Mouse (Mus musculus) CH12.LX (cell line): ENCODE measurements around the gene Gdf15. TPM values are rescaled to one million over a fixed set of nuclear protein-coding genes. Genes with fewer than 3 reads are reported as not detected.

Experiments
- DNase-seq: peaks from one replicate; pipeline ENCODE4 v3.0.0-alpha.2; 2013; ENCODE audit errors: extremely low read depth
- H3K27ac ChIP-seq: 2 replicates; pipeline ENCODE4 v1.5.1; 2012; ENCODE audit warnings: low read depth, mild to moderate bottlenecking, control low read depth, moderate library complexity; ENCODE audit not compliant: insufficient read depth
- H3K27me3 ChIP-seq: replicated peaks from 2 replicates; pipeline ENCODE3; 2012; ENCODE audit warnings: inconsistent platforms
- H3K36me3 ChIP-seq, 2 experiments: replicated peaks in 1 of 2; 2 replicates each; pipeline versions ENCODE3 to v1.6.1; 2012; ENCODE audit warnings: inconsistent platforms in 1 of 2, low read length in 1 of 2, mild to moderate bottlenecking in 1 of 2, mixed read lengths in 1 of 2, moderate library complexity in 1 of 2; ENCODE audit not compliant: control insufficient read depth in 1 of 2, insufficient read depth in 1 of 2
- H3K4me1 ChIP-seq, 2 experiments: 2 replicates each; pipeline ENCODE4 v1.6.1; 2012; ENCODE audit warnings: inconsistent platforms in 1 of 2, moderate library complexity in 1 of 2; ENCODE audit not compliant: insufficient read depth in 2 of 2, control insufficient read depth in 1 of 2
- H3K4me2 ChIP-seq: 2 replicates; pipeline ENCODE4 v1.6.1; 2012; ENCODE audit warnings: low read depth, mild to moderate bottlenecking, control low read depth; ENCODE audit not compliant: poor library complexity, insufficient read depth, severe bottlenecking
- H3K4me3 ChIP-seq, 3 experiments: fragments of 150-350 bp in 1 of 3; sonication (generic) in 1 of 3; replicated peaks in 1 of 3; 2 replicates each; pipeline versions ENCODE3 to v1.5.1; 2011 to 2012; ENCODE audit warnings: low read depth in 2 of 3, low read length in 2 of 3, mild to moderate bottlenecking in 2 of 3, moderate library complexity in 2 of 3, control low read depth in 1 of 3, improper control_type of control experiment in 1 of 3, inconsistent platforms in 1 of 3, mixed read lengths in 1 of 3; ENCODE audit not compliant: poor library complexity in 1 of 3
- H3K79me2 ChIP-seq: replicated peaks from 2 replicates; pipeline ENCODE4 v1.6.1; 2012; ENCODE audit warnings: mild to moderate bottlenecking, moderate library complexity; ENCODE audit not compliant: control insufficient read depth, poor library complexity, insufficient read depth, severe bottlenecking; ENCODE audit errors: extremely low read depth
- H3K9ac ChIP-seq: 2 replicates; pipeline ENCODE4 v1.6.1; 2012; ENCODE audit warnings: low read depth, mild to moderate bottlenecking, control low read depth, moderate library complexity; ENCODE audit not compliant: insufficient read depth
- H3K9me3 ChIP-seq: replicated peaks from 2 replicates; pipeline ENCODE3; 2012; ENCODE audit warnings: low read length, inconsistent platforms, mixed read lengths
- BHLHE40 ChIP-seq: IDR thresholded peaks from 2 replicates; pipeline ENCODE4 v1.6.1; 2011; ENCODE audit warnings: mild to moderate bottlenecking, low read depth, low read length, improper control_type of control experiment
- CTCF ChIP-seq, 2 experiments: IDR thresholded peaks in 1 of 2; conservative IDR thresholded peaks in 1 of 2; 2 replicates each; pipeline ENCODE4 v1.5.1; 2011 to 2012; ENCODE audit warnings: low read depth in 2 of 2, low read length in 2 of 2, improper control_type of control experiment in 1 of 2, inconsistent platforms in 1 of 2, mild to moderate bottlenecking in 1 of 2, moderate library complexity in 1 of 2
- ETS1 ChIP-seq: conservative IDR thresholded peaks from 2 replicates; pipeline ENCODE4 v1.6.1; 2012; ENCODE audit warnings: low read depth, mild to moderate bottlenecking, inconsistent platforms, low read length, improper control_type of control experiment, moderate library complexity
- HCFC1 ChIP-seq: IDR thresholded peaks from 2 replicates; pipeline ENCODE4 v1.6.1; 2012; ENCODE audit warnings: low read depth, mild to moderate bottlenecking, inconsistent platforms, low read length, improper control_type of control experiment
- JUND ChIP-seq: conservative IDR thresholded peaks from 2 replicates; pipeline ENCODE4 v1.6.1; 2011; ENCODE audit warnings: low read depth, low read length, improper control_type of control experiment
- MAZ ChIP-seq: IDR thresholded peaks from 2 replicates; pipeline ENCODE4 v1.6.1; 2012; ENCODE audit warnings: low read depth, mild to moderate bottlenecking, inconsistent platforms, low read length, improper control_type of control experiment, moderate library complexity
- MEF2A ChIP-seq: IDR thresholded peaks from 2 replicates; pipeline ENCODE4 v1.6.1; 2014; ENCODE audit warnings: low read depth, mild to moderate bottlenecking, inconsistent platforms, low read length, improper control_type of control experiment, borderline replicate concordance
- MXI1 ChIP-seq: IDR thresholded peaks from 2 replicates; pipeline ENCODE4 v1.6.1; 2011; ENCODE audit warnings: mild to moderate bottlenecking, low read depth, low read length, improper control_type of control experiment
- MYC ChIP-seq: IDR thresholded peaks from 2 replicates; pipeline ENCODE4 v1.6.1; 2011; ENCODE audit warnings: low read depth, mild to moderate bottlenecking, improper control_type of control experiment, low read length
- POLR2A ChIP-seq: IDR thresholded peaks from 2 replicates; pipeline ENCODE4 v1.6.1; 2011; ENCODE audit warnings: low read depth, mild to moderate bottlenecking, improper control_type of control experiment, low read length
- POLR2AphosphoS2 ChIP-seq: IDR thresholded peaks from 2 replicates; pipeline ENCODE4 v1.6.1; 2011; ENCODE audit warnings: low read depth, low read length, improper control_type of control experiment
- RAD21 ChIP-seq: IDR thresholded peaks from 2 replicates; pipeline ENCODE4 v1.6.1; 2011; ENCODE audit warnings: low read depth, mild to moderate bottlenecking, low read length, improper control_type of control experiment, moderate library complexity
- RCOR1 ChIP-seq: conservative IDR thresholded peaks from 2 replicates; pipeline ENCODE4 v1.6.1; 2012; ENCODE audit warnings: low read depth, mild to moderate bottlenecking, inconsistent platforms, low read length, improper control_type of control experiment
- SIN3A ChIP-seq: IDR thresholded peaks from 2 replicates; pipeline ENCODE4 v1.6.1; 2012; ENCODE audit warnings: low read length, improper control_type of control experiment, inconsistent platforms
- SMC3 ChIP-seq: IDR thresholded peaks from 2 replicates; pipeline ENCODE4 v1.6.1; 2011; ENCODE audit warnings: low read depth, low read length, improper control_type of control experiment
- TCF12 ChIP-seq: IDR thresholded peaks from 2 replicates; pipeline ENCODE4 v1.6.1; 2014; ENCODE audit warnings: low read depth, mild to moderate bottlenecking, inconsistent platforms, low read length, improper control_type of control experiment
- ZC3H11A ChIP-seq: IDR thresholded peaks from 2 replicates; pipeline ENCODE4 v1.6.1; 2012; ENCODE audit warnings: low read depth, mild to moderate bottlenecking, inconsistent platforms, low read length, improper control_type of control experiment
- dilution Hi-C: fragments of 300-500 bp; cut with MboI; formaldehyde crosslinking; loops from 2 replicates; pipeline ENCODE4 v1.14.3; 2020; ENCODE audit warnings: low sequenced_read_pairs; ENCODE audit not compliant: extremely low pct_unique_long_range_greater_than_20kb, extremely low pct_ligation_motif_present
- in situ Hi-C: fragments of 300-500 bp; cut with MboI; formaldehyde crosslinking; loops from 3 replicates; pipeline ENCODE4 v1.14.3; 2019; ENCODE audit warnings: low sequenced_read_pairs, low pct_ligation_motif_present, low pct_unique_long_range_greater_than_20kb, mixed read lengths
- polyA plus RNA-seq: library from polyadenylated mRNA; unstranded; fragments of >175 nt; gene quantifications from 2 replicates; pipeline ENCODE4 v1.2.1, GENCODE M21; 2012; ENCODE audit warnings: low read depth; ENCODE audit not compliant: insufficient read length
- total RNA-seq, 2 experiments: library from RNA; depleted of rRNA; stranded (reverse); fragments of 300-350 nt in 1 of 2; fragments of >200 nt in 1 of 2; gene quantifications; 2 replicates each; pipeline ENCODE4 v1.2.3; 2012 to 2014

Gene Gdf15
- total and polyA plus RNA-seq, 3 experiments: 0.16 to 0.21 TPM; not detected in 1

- no peak overlapping the region for H3K4me2 ChIP-seq
- peaks cover 61 to 81% of the 10 kb centered on the region in 2 experiments for H3K36me3 ChIP-seq
- in situ Hi-C loops: no loop called here
- H3K9ac ChIP-seq: no peak overlapping the region
- H3K27me3 ChIP-seq: no peaks in the 10 kb centered on the region
- TF ChIP-seq JUND: no peak
- peak; percentile 59; the same call in 1 of the 2 replicates for TF ChIP-seq POLR2AphosphoS2
- TF ChIP-seq, all 38 proteins: peak for 1
- Histone ChIP-seq H3K9me3 (peaks cover 16% of the 10 kb centered on the region), H3K79me2 (peaks cover 2% of the 10 kb centered on the region; the same call in 1 of the 2 replicates), H3K4me3 (no peak overlapping the region), H3K27ac (no peak overlapping the region), H3K4me1 (peaks cover 5 to 22% of the 10 kb centered on the region in 2 experiments)
- DNase-seq: no peak
- dilution Hi-C loops: no loop called here
These were observed 34.6 kb downstream of the Gdf15 start for GRCm38 (mm10) chr8:70597417-70598272.

DNA sequence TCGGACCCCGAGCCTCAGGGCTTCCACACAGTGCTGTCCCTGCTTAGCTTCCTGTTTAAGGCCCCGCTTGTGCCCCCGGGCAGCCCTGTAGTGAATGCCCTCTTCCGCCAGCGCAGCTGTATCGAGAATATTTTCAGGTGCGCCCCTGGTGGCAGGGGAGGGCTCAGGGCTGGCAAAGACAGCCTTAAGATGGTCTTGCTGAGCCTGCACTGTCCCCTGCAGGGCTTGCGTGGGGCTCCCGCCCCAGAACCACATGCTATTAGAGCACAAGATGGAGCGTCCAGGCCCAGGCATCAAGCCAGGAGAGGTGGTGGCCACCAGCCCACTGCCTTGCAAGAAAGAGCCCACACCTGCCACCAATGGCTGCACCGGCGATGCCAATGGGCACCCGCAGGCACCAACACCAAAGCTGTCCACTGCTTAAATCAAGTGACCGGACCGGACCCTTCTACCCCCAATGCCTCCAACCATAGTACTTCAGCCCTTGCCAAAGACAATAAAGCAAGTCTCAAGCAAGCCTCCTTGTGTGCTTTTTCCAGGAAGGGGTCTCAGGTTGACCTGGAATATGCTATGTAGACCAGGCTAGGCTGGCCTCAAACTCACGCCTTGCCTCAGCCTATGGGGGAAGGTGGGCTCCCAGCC, 35.4 kb downstream of the Gdf15 start:
- dilution Hi-C loops: no loop called here
- DNase-seq: no peak
- Histone ChIP-seq H3K9ac (no peak overlapping the region), H3K9me3 (peaks cover 12% of the 10 kb centered on the region), H3K4me1 (peaks cover 5 to 22% of the 10 kb centered on the region in 2 experiments), H3K4me3 (no peak overlapping the region), H3K4me2 (no peak overlapping the region), H3K27ac (no peak overlapping the region), H3K27me3 (no peaks in the 10 kb centered on the region), H3K79me2 (peaks cover 2% of the 10 kb centered on the region; the same call in 1 of the 2 replicates), H3K36me3 (peaks cover 54 to 80% of the 10 kb centered on the region in 2 experiments)
- TF ChIP-seq RCOR1 (no peak), CTCF (conservative IDR thresholded peaks at IDR 0.05 in 1 of 2, IDR thresholded peaks at IDR 0.05 in 1 of 2; ENCODE audit: low read depth in 2 of 2, low read length in 2 of 2) (peak in 1 of 2 experiments; percentile 20; a peak in 1 of 4 replicates)
- in situ Hi-C loops: no loop called here

DNA sequence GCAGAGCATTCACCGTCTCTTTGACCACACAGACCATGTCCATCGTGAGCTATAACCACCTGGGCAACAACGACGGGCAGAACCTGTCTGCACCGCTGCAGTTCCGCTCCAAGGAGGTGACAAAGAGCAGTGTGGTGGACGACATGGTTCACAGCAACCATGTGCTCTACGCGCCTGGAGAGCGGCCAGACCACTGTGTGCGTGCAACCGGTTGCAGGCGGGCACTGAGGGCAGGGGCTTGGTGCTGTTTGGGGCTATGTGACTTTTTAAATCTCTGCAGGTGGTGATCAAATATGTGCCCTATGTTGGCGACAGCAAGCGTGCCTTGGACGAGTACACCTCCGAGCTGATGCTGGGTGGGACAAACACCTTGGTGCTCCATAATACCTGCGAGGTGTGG, 36.0 kb downstream of the Gdf15 start:
- no peak overlapping the region for H3K4me3 ChIP-seq
- dilution Hi-C loops: no loop called here
- H3K4me1 ChIP-seq: peaks cover 5 to 22% of the 10 kb centered on the region in 2 experiments

More for the DNA sequence above, 36.0 kb downstream of the Gdf15 start:
- no peak overlapping the region for H3K27ac ChIP-seq
- H3K9ac ChIP-seq: no peak overlapping the region
- H3K9me3 ChIP-seq: peaks cover 12% of the 10 kb centered on the region
- no peak for DNase-seq
- H3K79me2 ChIP-seq: peaks cover 2% of the 10 kb centered on the region; the same call in 1 of the 2 replicates
- no peaks in the 10 kb centered on the region for H3K27me3 ChIP-seq
- in situ Hi-C loops: no loop called here
- no peak overlapping the region for H3K4me2 ChIP-seq
- TF ChIP-seq SIN3A (no peak), MXI1 (no peak), MAZ (no peak), POLR2A (no peak), TCF12 (no peak), CTCF (conservative IDR thresholded peaks at IDR 0.05 in 1 of 2, IDR thresholded peaks at IDR 0.05 in 1 of 2; ENCODE audit: low read depth in 2 of 2, low read length in 2 of 2) (no peak), HCFC1 (no peak), MYC (no peak), MEF2A (no peak), SMC3 (no peak), ETS1 (no peak), RAD21 (no peak), ZC3H11A (no peak), BHLHE40 (no peak)
- peaks cover 59 to 81% of the 10 kb centered on the region in 2 experiments for H3K36me3 ChIP-seq
